Mouse (Mus musculus) intestine, embryonic 16.5 days (tissue): ENCODE data around the gene Slc5a3. TPM values are rescaled to one million over a fixed set of nuclear protein-coding genes. Genes with fewer than 3 reads are reported as not detected.

Experiments used
- ATAC-seq: fragments of 200-750 bp; cut with Nextera tagmentation; 2 replicates; pipeline ENCODE4 v1.8.0; 2017; ENCODE audit warnings: moderate TSS enrichment, moderate library complexity
- H3K27ac ChIP-seq: fragments of 300-500 bp; sonication (generic); 2 replicates; pipeline ENCODE4 v1.5.1; 2014; ENCODE audit warnings: mild to moderate bottlenecking, low read length
- H3K27me3 ChIP-seq: fragments of 300-500 bp; sonication (generic); replicated peaks from 2 replicates; pipeline ENCODE4 v1.6.1; 2014; ENCODE audit warnings: low read length, control low read depth, mixed read lengths; ENCODE audit not compliant: control insufficient read depth, insufficient read depth
- H3K36me3 ChIP-seq: fragments of 300-500 bp; sonication (generic); 2 replicates; pipeline ENCODE4 v1.6.1; 2014; ENCODE audit warnings: low read length, control low read depth; ENCODE audit not compliant: control insufficient read depth, insufficient read depth
- H3K4me1 ChIP-seq: fragments of 300-500 bp; sonication (generic); 2 replicates; pipeline ENCODE4 v1.6.1; 2014; ENCODE audit warnings: low read length, control low read depth, mixed read lengths; ENCODE audit not compliant: control insufficient read depth, insufficient read depth
- H3K4me2 ChIP-seq: fragments of 300-500 bp; sonication (generic); 2 replicates; pipeline ENCODE4 v1.6.1; 2014; ENCODE audit warnings: low read depth, low read length, control low read depth
- H3K4me3 ChIP-seq: fragments of 300-500 bp; sonication (generic); 2 replicates; pipeline ENCODE4 v1.5.1; 2014; ENCODE audit warnings: mild to moderate bottlenecking, low read length
- H3K9ac ChIP-seq: fragments of 300-500 bp; sonication (generic); 2 replicates; pipeline ENCODE4 v1.6.1; 2014; ENCODE audit warnings: low read depth, low read length
- H3K9me3 ChIP-seq: fragments of 300-500 bp; sonication (generic); 2 replicates; pipeline ENCODE4 v1.6.1; 2016; ENCODE audit warnings: low read length, control low read depth; ENCODE audit not compliant: control insufficient read depth
- WGBS: fragments of 180-500 bp; shearing (Covaris S2); extraction: QIAGEN DNeasy Blood & Tissue Kit; methylation state at CpG from one replicate; pipeline ENCODE4 v1.1.7; 2014; 5-methylcytosine and 5-hydroxymethylcytosine counted together
- polyA plus RNA-seq: library from polyadenylated mRNA; unstranded; fragments of >200 nt; fragmentation: Nextera tagmentation; extraction: Ambion mirVana; gene quantifications from 2 replicates; pipeline ENCODE4 v1.2.1, GENCODE M21; 2015

Gene Slc5a3
- polyA plus RNA-seq, 1 experiment from 2014 or later = 3.2 TPM

GRCm38 (mm10) chr16:92060213-92060612 lies 2.1 kb downstream of the Slc5a3 start:
- WGBS = 77% methylated on average over 3 of the region's 3 CpGs
- ATAC-seq = no peak

GRCm38 (mm10) chr16:92061586-92061985 lies 3.5 kb downstream of the Slc5a3 start:
- H3K9me3 ChIP-seq = no peaks in the 10 kb centered on the region
- 95% methylated on average over 7 of the region's 7 CpGs for WGBS
- no peak for ATAC-seq
- no peak overlapping the region for H3K4me3 ChIP-seq
- H3K27ac ChIP-seq = no peak overlapping the region
- H3K36me3 ChIP-seq = no peaks in the 10 kb centered on the region
- H3K27me3 ChIP-seq = no peaks in the 10 kb centered on the region
- no peak overlapping the region for H3K4me2 ChIP-seq
- no peak overlapping the region for H3K9ac ChIP-seq
- peaks cover 9% of the 10 kb centered on the region for H3K4me1 ChIP-seq

More at GRCm38 (mm10) chr16:92060213-92060612, 2.1 kb downstream of the Slc5a3 start:
- Histone ChIP-seq H3K4me2 (no peak overlapping the region), H3K9ac (no peak overlapping the region), H3K36me3 (no peaks in the 10 kb centered on the region), H3K9me3 (no peaks in the 10 kb centered on the region), H3K27me3 (no peaks in the 10 kb centered on the region), H3K27ac (no peak overlapping the region), H3K4me1 (peaks cover 9% of the 10 kb centered on the region), H3K4me3 (no peak overlapping the region)

- Histone ChIP-seq H3K4me1 (peaks cover 9% of the 10 kb centered on the region), H3K4me2 (no peak overlapping the region), H3K4me3 (no peak overlapping the region), H3K9me3 (no peaks in the 10 kb centered on the region), H3K9ac (no peak overlapping the region), H3K27ac (no peak overlapping the region), H3K36me3 (0 out of 2 replicates have a peak, but pooled peaks cover 3% of the 10 kb centered on the region), H3K27me3 (no peaks in the 10 kb centered on the region)
- ATAC-seq = no peak
- WGBS = 94% methylated on average over 1 of the region's 1 CpGs
Observed at GRCm38 (mm10) chr16:92062832-92063231, 4.7 kb downstream of the Slc5a3 start.

GRCm38 (mm10) chr16:92064801-92065200 lies 6.7 kb downstream of the Slc5a3 start:
- no peak for ATAC-seq
- H3K27ac ChIP-seq = no peak overlapping the region
- no peak overlapping the region for H3K9ac ChIP-seq
- WGBS = 86% methylated on average over 2 of the region's 2 CpGs
- H3K4me3 ChIP-seq = no peak overlapping the region
- H3K36me3 ChIP-seq = 0 out of 2 replicates have a peak, but pooled peaks cover 3% of the 10 kb centered on the region
- peaks cover 4% of the 10 kb centered on the region for H3K4me1 ChIP-seq
- H3K27me3 ChIP-seq = no peaks in the 10 kb centered on the region
- no peak overlapping the region for H3K4me2 ChIP-seq
- no peaks in the 10 kb centered on the region for H3K9me3 ChIP-seq

GRCm38 (mm10) chr16:92070338-92070737 lies 12.2 kb downstream of the Slc5a3 start:
- no peak overlapping the region for H3K27ac ChIP-seq
- H3K4me3 ChIP-seq = no peak overlapping the region
- H3K4me2 ChIP-seq = no peak overlapping the region
- H3K4me1 ChIP-seq = no peaks in the 10 kb centered on the region
- no peak overlapping the region for H3K9ac ChIP-seq
- H3K27me3 ChIP-seq = no peaks in the 10 kb centered on the region
- no peaks in the 10 kb centered on the region for H3K9me3 ChIP-seq
- H3K36me3 ChIP-seq = 0 out of 2 replicates have a peak, but pooled peaks cover 3% of the 10 kb centered on the region
- no peak for ATAC-seq
- 74% methylated on average over 8 of the region's 8 CpGs for WGBS

- Histone ChIP-seq H3K4me1 (no peaks in the 10 kb centered on the region), H3K9ac (no peak overlapping the region), H3K9me3 (no peaks in the 10 kb centered on the region), H3K4me3 (no peak overlapping the region), H3K27ac (no peak overlapping the region), H3K27me3 (no peaks in the 10 kb centered on the region), H3K36me3 (peaks cover 6% of the 10 kb centered on the region; the same call in 1 of the 2 replicates), H3K4me2 (no peak overlapping the region)
- WGBS = 93% methylated on average over 8 of the region's 8 CpGs
- no peak for ATAC-seq
Observed at GRCm38 (mm10) chr16:92076797-92077196, 18.7 kb downstream of the Slc5a3 start.

GRCm38 (mm10) chr16:92083771-92084453 lies 25.8 kb downstream of the Slc5a3 start:
- no peaks in the 10 kb centered on the region for H3K9me3 ChIP-seq
- H3K27ac ChIP-seq = no peak overlapping the region
- H3K4me1 ChIP-seq = no peaks in the 10 kb centered on the region
- ATAC-seq = no peak
- H3K9ac ChIP-seq = no peak overlapping the region
- H3K36me3 ChIP-seq = no peaks in the 10 kb centered on the region
- 80% methylated on average over 10 of the region's 10 CpGs for WGBS
- H3K4me3 ChIP-seq = no peak overlapping the region
- H3K27me3 ChIP-seq = no peaks in the 10 kb centered on the region
- no peak overlapping the region for H3K4me2 ChIP-seq

GRCm38 (mm10) chr16:92089225-92089624 lies 31.1 kb downstream of the Slc5a3 start:
- Histone ChIP-seq H3K27ac (no peak overlapping the region), H3K4me1 (no peaks in the 10 kb centered on the region), H3K36me3 (no peaks in the 10 kb centered on the region), H3K9me3 (no peaks in the 10 kb centered on the region), H3K9ac (no peak overlapping the region), H3K27me3 (no peaks in the 10 kb centered on the region), H3K4me3 (no peak overlapping the region), H3K4me2 (no peak overlapping the region)
- WGBS = 70% methylated on average over 3 of the region's 3 CpGs
- no peak for ATAC-seq

- H3K4me1 ChIP-seq = no peaks in the 10 kb centered on the region
- no peaks in the 10 kb centered on the region for H3K36me3 ChIP-seq
- H3K4me3 ChIP-seq = no peak overlapping the region
- H3K9ac ChIP-seq = no peak overlapping the region
- H3K9me3 ChIP-seq = no peaks in the 10 kb centered on the region
- 76% methylated on average over 5 of the region's 5 CpGs for WGBS
- H3K27me3 ChIP-seq = no peaks in the 10 kb centered on the region
- no peak overlapping the region for H3K4me2 ChIP-seq
- H3K27ac ChIP-seq = no peak overlapping the region
- no peak for ATAC-seq
Observed at GRCm38 (mm10) chr16:92091876-92092275, 33.8 kb downstream of the Slc5a3 start.
